Mouse (Mus musculus) liver, embryonic 14.5 days (tissue): ENCODE data around the gene Slc6a8.

Source experiments
- CTCF ChIP-seq: IDR thresholded peaks from 2 replicates; pipeline ENCODE4 v1.5.1; 2016; ENCODE audit warnings: antibody characterized with exemption, low read depth, control low read depth
- EP300 ChIP-seq: IDR thresholded peaks from 2 replicates; pipeline ENCODE4 v1.6.1; 2016; ENCODE audit warnings: antibody characterized with exemption, low read depth

- TF ChIP-seq EP300 (no peak), CTCF (no peak)
Measured at GRCm38 (mm10) chrX:73653392-73653791, 19.6 kb upstream of the Slc6a8 start.
